Mouse (Mus musculus) splenic B cell, adult 2 months (primary cell): ENCODE measurements around the gene Degs2.

ENCODE experiments used
- DNase-seq: peaks from one replicate; pipeline ENCODE4 v3.0.0-alpha.2; 2011; ENCODE audit warnings: low read depth, low spot score
- H3K27me3 ChIP-seq: 2 replicates; pipeline ENCODE4 v1.6.1; 2012; ENCODE audit warnings: mild to moderate bottlenecking, low read length, moderate library complexity, mixed read lengths; ENCODE audit not compliant: control insufficient read depth, poor library complexity, insufficient read depth, severe bottlenecking
- H3K36me3 ChIP-seq: 2 replicates; pipeline ENCODE4 v1.6.1; 2012; ENCODE audit warnings: mild to moderate bottlenecking, low read length, moderate library complexity, mixed read lengths; ENCODE audit not compliant: control insufficient read depth, poor library complexity, insufficient read depth, severe bottlenecking

Gene Degs2

GRCm38 (mm10) chr12:108651053-108651660 is 51.0 kb downstream of the Degs2 start:
- DNase-seq = peak; percentile 78
- H3K27me3 ChIP-seq = no peaks in the 10 kb centered on the region
- H3K36me3 ChIP-seq = peaks cover 32% of the 10 kb centered on the region

- Histone ChIP-seq H3K36me3 (peaks cover 22% of the 10 kb centered on the region), H3K27me3 (no peaks in the 10 kb centered on the region)
Observed at GRCm38 (mm10) chr12:108647784-108648183, 54.3 kb downstream of the Degs2 start.

GRCm38 (mm10) chr12:108646234-108646633 is 55.9 kb downstream of the Degs2 start:
- DNase-seq = no peak
- Histone ChIP-seq H3K36me3 (peaks cover 20% of the 10 kb centered on the region), H3K27me3 (no peaks in the 10 kb centered on the region)

More at GRCm38 (mm10) chr12:108647784-108648183, 54.3 kb downstream of the Degs2 start:
- no peak for DNase-seq

GRCm38 (mm10) chr12:108642019-108642418 is 60.1 kb downstream of the Degs2 start:
- Histone ChIP-seq H3K36me3 (peaks cover 2% of the 10 kb centered on the region; the same call in 1 of the 2 replicates), H3K27me3 (no peaks in the 10 kb centered on the region)
- DNase-seq = no peak

GRCm38 (mm10) chr12:108639126-108639525 is 63.0 kb downstream of the Degs2 start:
- DNase-seq = no peak
- Histone ChIP-seq H3K36me3 (peaks cover 2% of the 10 kb centered on the region; the same call in 1 of the 2 replicates), H3K27me3 (no peaks in the 10 kb centered on the region)

- no peak for DNase-seq
- Histone ChIP-seq H3K27me3 (no peaks in the 10 kb centered on the region), H3K36me3 (peaks cover 2% of the 10 kb centered on the region; the same call in 1 of the 2 replicates)
Observed at GRCm38 (mm10) chr12:108637440-108637839, 64.7 kb downstream of the Degs2 start.

GRCm38 (mm10) chr12:108635501-108635900 is 66.6 kb downstream of the Degs2 start:
- peak; percentile 64 for DNase-seq
- Histone ChIP-seq H3K27me3 (no peaks in the 10 kb centered on the region), H3K36me3 (peaks cover 2% of the 10 kb centered on the region; the same call in 1 of the 2 replicates)

- Histone ChIP-seq H3K27me3 (no peaks in the 10 kb centered on the region), H3K36me3 (peaks cover 2% of the 10 kb centered on the region; the same call in 1 of the 2 replicates)
- no peak for DNase-seq
Observed at GRCm38 (mm10) chr12:108634031-108634430, 68.1 kb downstream of the Degs2 start.

GRCm38 (mm10) chr12:108632501-108632900 is 69.6 kb downstream of the Degs2 start:
- no peaks in the 10 kb centered on the region for H3K27me3 ChIP-seq
- DNase-seq = no peak
- no peaks in the 10 kb centered on the region for H3K36me3 ChIP-seq

GRCm38 (mm10) chr12:108630741-108631688 is 71.1 kb downstream of the Degs2 start:
- Histone ChIP-seq H3K27me3 (no peaks in the 10 kb centered on the region), H3K36me3 (no peaks in the 10 kb centered on the region)
- peak; percentile 66 for DNase-seq

GRCm38 (mm10) chr12:108629556-108629955 is 72.6 kb downstream of the Degs2 start:
- no peaks in the 10 kb centered on the region for H3K36me3 ChIP-seq
- H3K27me3 ChIP-seq = no peaks in the 10 kb centered on the region
- no peak for DNase-seq
